Mouse (Mus musculus) embryonic facial prominence, embryonic 14.5 days (tissue): ENCODE measurements at regions not wholly inside any gene's neighbourhood (a gene's known extent, or its start where the extent isn't known, plus 50 kb on each side); places are given as distances from the start of the nearest gene placed in this dataset.

ENCODE experiments used
- ATAC-seq: fragments of 200-750 bp; cut with Nextera tagmentation; 2 replicates; pipeline ENCODE4 v1.8.0; 2017; ENCODE audit warnings: low read depth, moderate number of reproducible peaks, moderate TSS enrichment
- DNase-seq: peaks from one replicate; pipeline ENCODE4 v3.0.0-alpha.2; 2015; ENCODE audit warnings: low spot score
- H3K27ac ChIP-seq: fragments of 300-500 bp; sonication (generic); replicated peaks from 2 replicates; pipeline ENCODE4 v1.5.1; 2014; ENCODE audit warnings: low read depth, mild to moderate bottlenecking, low read length, moderate library complexity
- H3K27me3 ChIP-seq: fragments of 300-500 bp; sonication (generic); replicated peaks from 2 replicates; pipeline ENCODE4 v1.6.1; 2014; ENCODE audit warnings: low read length; ENCODE audit not compliant: control insufficient read depth, insufficient read depth
- H3K36me3 ChIP-seq: fragments of 300-500 bp; sonication (generic); 2 replicates; pipeline ENCODE4 v1.6.1; 2014; ENCODE audit warnings: low read length, mixed read lengths; ENCODE audit not compliant: control insufficient read depth, insufficient read depth
- H3K4me1 ChIP-seq: fragments of 300-500 bp; sonication (generic); 2 replicates; pipeline ENCODE4 v1.6.1; 2014; ENCODE audit warnings: antibody characterized with exemption, low read length; ENCODE audit not compliant: control insufficient read depth, insufficient read depth
- H3K4me2 ChIP-seq: fragments of 300-500 bp; sonication (generic); 2 replicates; pipeline ENCODE4 v1.6.1; 2014; ENCODE audit warnings: low read depth, mild to moderate bottlenecking, low read length, moderate library complexity, mixed read lengths
- H3K4me3 ChIP-seq: fragments of 300-500 bp; sonication (generic); 2 replicates; pipeline ENCODE4 v1.5.1; 2014; ENCODE audit warnings: low read depth, mild to moderate bottlenecking, low read length
- H3K9ac ChIP-seq: fragments of 300-500 bp; sonication (generic); 2 replicates; pipeline ENCODE4 v1.6.1; 2014; ENCODE audit warnings: low read depth, mild to moderate bottlenecking, low read length, moderate library complexity, mixed read lengths
- H3K9me3 ChIP-seq: fragments of 300-500 bp; sonication (generic); 2 replicates; pipeline ENCODE4 v1.6.1; 2016; ENCODE audit warnings: low read length; ENCODE audit not compliant: control insufficient read depth
- WGBS: fragments of 180-500 bp; shearing (Covaris S2); extraction: QIAGEN DNeasy Blood & Tissue Kit; methylation state at CpG from one replicate; pipeline ENCODE4 v1.1.7; 2014; 5-methylcytosine and 5-hydroxymethylcytosine counted together

DNA sequence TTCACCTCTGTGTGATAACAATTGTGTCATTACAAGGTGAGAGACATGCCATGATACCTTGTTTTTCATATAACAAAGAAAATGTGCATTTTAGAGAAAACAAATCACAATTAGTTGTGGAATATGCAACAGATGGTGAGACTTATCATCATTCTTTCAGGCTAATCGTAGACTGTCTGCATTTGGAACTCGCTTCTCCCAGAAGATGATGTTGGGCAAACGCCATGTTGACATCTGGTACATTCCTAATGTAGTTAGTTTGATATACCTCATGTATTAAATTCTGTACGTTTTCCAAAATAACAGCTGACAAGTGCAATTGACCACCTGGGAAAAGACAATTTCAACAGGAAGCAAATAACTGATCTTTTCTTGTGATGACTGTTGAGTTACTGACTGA is 482.0 kb upstream of the 4931408C20Rik start:
- no peaks in the 10 kb centered on the region for H3K27me3 ChIP-seq
- H3K27ac ChIP-seq: no peak overlapping the region
- H3K4me2 ChIP-seq: no peak overlapping the region
- DNase-seq (peak; percentile 16), ATAC-seq (no peak)
- no peaks in the 10 kb centered on the region for H3K9me3 ChIP-seq
- no peaks in the 10 kb centered on the region for H3K4me1 ChIP-seq
- H3K4me3 ChIP-seq: no peak overlapping the region
- H3K9ac ChIP-seq: no peak overlapping the region
- WGBS: 60% methylated on average over 4 of the region's 4 CpGs
- no peaks in the 10 kb centered on the region for H3K36me3 ChIP-seq
